In genomic region chr10:77031768-77032375, GRCm38 (mm10) we compare ENCODE assay signal across 8 mouse cellular contexts. TPM values are rescaled to one million over a fixed set of nuclear protein-coding genes. Genes with fewer than 3 reads are reported as not detected.
DNase-seq lines count a peak whose midpoint lies in the region; ATAC-seq and TF ChIP-seq lines count a peak whose summit lies in the region.

Slc19a1 (plus strand) TSS chr10:77032241.

- H3K36me3 ChIP-seq in heart, embryonic 16.5 days (ENCODE audit: control insufficient read depth, insufficient read depth): no peaks in the 10 kb centered on the region
- H3K36me3 ChIP-seq in kidney, embryonic 14.5 days (ENCODE audit: control insufficient read depth, insufficient read depth, low read length): no peaks in the 10 kb centered on the region
- H3K36me3 ChIP-seq in liver, embryonic 14.5 days (replicated peaks; ENCODE audit: control insufficient read depth, insufficient read depth, low read depth): no peaks in the 10 kb centered on the region

- peak within 1 kb of the TSS; percentile 52 for H3K4me3 ChIP-seq in heart, embryonic 16.5 days (ENCODE audit: low read length)
- peak within 1 kb of the TSS; percentile 64 for H3K4me3 ChIP-seq in embryonic fibroblast, embryonic 13.5 days (ENCODE audit: insufficient read depth, low read length)
- peak within 1 kb of the TSS; percentile 72 for H3K4me3 ChIP-seq in kidney, embryonic 14.5 days (ENCODE audit: low read length)
- peak within 1 kb of the TSS; percentile 46 to 84 for H3K4me3 ChIP-seq in liver, embryonic 14.5 days (ENCODE audit: insufficient read depth in 1 of 2, low read depth in 2 of 2, low read length in 2 of 2)

- WGBS in heart, embryonic 16.5 days: 51% methylated on average over 13 of the region's 13 CpGs
- 37% methylated on average over 13 of the region's 13 CpGs for WGBS in kidney, embryonic 14.5 days
- WGBS in liver, embryonic 14.5 days (ENCODE audit: insufficient replicate concordance): 59% methylated on average over 13 of the region's 13 CpGs

- peak within 1 kb of the TSS; percentile 77 for H3K9ac ChIP-seq in heart, embryonic 16.5 days (ENCODE audit: low read length)
- H3K9ac ChIP-seq in kidney, embryonic 14.5 days (ENCODE audit: low read depth, low read length): peak within 1 kb of the TSS; percentile 68
- H3K9ac ChIP-seq in liver, embryonic 14.5 days (replicated peaks): peak within 1 kb of the TSS; percentile 14

- no peak for TF ChIP-seq POLR2A in embryonic fibroblast, embryonic 13.5 days (IDR thresholded peaks at IDR 0.05; ENCODE audit: low read depth, low read length)

- peaks cover 10% of the 10 kb centered on the region; the same call in 1 of the 2 replicates for H3K4me1 ChIP-seq in heart, embryonic 16.5 days (ENCODE audit: control insufficient read depth, insufficient read depth, low read length)
- H3K4me1 ChIP-seq in embryonic fibroblast, embryonic 13.5 days (ENCODE audit: control insufficient read depth, insufficient read depth, low read length): no peaks in the 10 kb centered on the region
- peaks cover 18% of the 10 kb centered on the region for H3K4me1 ChIP-seq in kidney, embryonic 14.5 days (ENCODE audit: control insufficient read depth, insufficient read depth, low read length)
- H3K4me1 ChIP-seq in liver, embryonic 14.5 days (replicated peaks; ENCODE audit: control insufficient read depth in 2 of 2, insufficient read depth in 2 of 2, low read length in 1 of 2): peaks cover 5 to 16% of the 10 kb centered on the region in 2 experiments

- H3K27me3 ChIP-seq in heart, embryonic 16.5 days (ENCODE audit: control insufficient read depth, insufficient read depth, low read length): no peaks in the 10 kb centered on the region; the same call in 1 of the 2 replicates
- H3K27me3 ChIP-seq in kidney, embryonic 14.5 days (ENCODE audit: control insufficient read depth, insufficient read depth, low read length): no peaks in the 10 kb centered on the region
- no peaks in the 10 kb centered on the region for H3K27me3 ChIP-seq in liver, embryonic 14.5 days (ENCODE audit: control insufficient read depth, insufficient read depth, low read length)

- H3K9me3 ChIP-seq in heart, embryonic 16.5 days (replicated peaks; ENCODE audit: control insufficient read depth, low read length): no peaks in the 10 kb centered on the region
- no peaks in the 10 kb centered on the region for H3K9me3 ChIP-seq in kidney, embryonic 14.5 days (ENCODE audit: control insufficient read depth, low read length)
- no peaks in the 10 kb centered on the region for H3K9me3 ChIP-seq in liver, embryonic 14.5 days (ENCODE audit: control insufficient read depth, low read length)

- ATAC-seq in heart, embryonic 16.5 days (replicated peaks; ENCODE audit: extremely low read depth, insufficient read depth, low FRiP score): no peak
- no peak for ATAC-seq in kidney, embryonic 14.5 days (ENCODE audit: low FRiP score, low TSS enrichment)
- ATAC-seq in liver, embryonic 14.5 days (ENCODE audit: insufficient read depth): no peak

- no peak for TF ChIP-seq CTCF in embryonic fibroblast, embryonic 13.5 days (IDR thresholded peaks at IDR 0.05; ENCODE audit: borderline replicate concordance, insufficient read depth, low read length)
- TF ChIP-seq CTCF in liver, embryonic 14.5 days (IDR thresholded peaks at IDR 0.05; ENCODE audit: low read depth): no peak

- no peak within 1 kb of the TSS for H3K27ac ChIP-seq in heart, embryonic 16.5 days (ENCODE audit: low read length)
- no peak within 1 kb of the TSS for H3K27ac ChIP-seq in embryonic fibroblast, embryonic 13.5 days (ENCODE audit: insufficient read depth, low read length)
- peak within 1 kb of the TSS; percentile 60; the same call in 1 of the 2 replicates for H3K27ac ChIP-seq in kidney, embryonic 14.5 days (ENCODE audit: low read depth, low read length)
- H3K27ac ChIP-seq in liver, embryonic 14.5 days: no peak within 1 kb of the TSS

- DNase-seq in heart, postnatal 4 days: no peak
- peak; percentile 82 for DNase-seq in R1 (ENCODE audit: low read depth, low spot score)
- DNase-seq in liver, embryonic 14.5 days (ENCODE audit: low read depth in 3 of 3, low spot score in 3 of 3): no peak
- DNase-seq in spleen, postnatal 4 days (ENCODE audit: low spot score in 2 of 2): no peak
- no peak for DNase-seq in urinary bladder, adult 18-20 months (ENCODE audit: low spot score in 2 of 2)

- no peak for TF ChIP-seq EP300 in liver, embryonic 14.5 days (IDR thresholded peaks at IDR 0.05; ENCODE audit: low read depth)

- H3K4me2 ChIP-seq in heart, embryonic 16.5 days (ENCODE audit: low read depth, low read length): peak within 1 kb of the TSS; percentile 96
- H3K4me2 ChIP-seq in kidney, embryonic 14.5 days (replicated peaks; ENCODE audit: low read depth, low read length): peak within 1 kb of the TSS; percentile 51
- peak within 1 kb of the TSS; percentile 73 for H3K4me2 ChIP-seq in liver, embryonic 14.5 days (ENCODE audit: low read depth)

RNA-seq across cellular contexts. Expression of gene Slc19a1, which starts in this region (rescaled TPM):
- polyA plus RNA-seq in heart, embryonic 16.5 days (2015; fragmentation: Nextera tagmentation; extraction: Ambion mirVana): 13.4 and 15.1 TPM in 2 replicates
- total RNA-seq in heart, postnatal 4 days (2021): 10 to 100 TPM in 1 of 2 experiments, 1 to 10 TPM in 1; 5.5 to 11.8 TPM
- polyA plus RNA-seq in embryonic fibroblast, embryonic 13.5 days (2011; ENCODE audit: insufficient read length, low read depth, missing spikeins): 16.6 and 21.0 TPM in 2 replicates
- polyA plus RNA-seq in kidney, embryonic 14.5 days (2014; fragmentation: Nextera tagmentation; extraction: Ambion mirVana): 34.1 and 40.9 TPM in 2 replicates
- 18.6 and 19.3 TPM in 2 replicates for polyA plus RNA-seq in liver, embryonic 14.5 days (2012; rRNA removed)
- 13.6 and 19.2 TPM in 2 replicates for polyA plus RNA-seq in liver, embryonic 14.5 days (2014; fragmentation: Nextera tagmentation; extraction: Ambion mirVana)

Comparison
In these comparisons a context has a peak if more than half of its experiments do, and no peak if none do; other contexts are left out.
1. H3K9ac ChIP-seq: peak in every context shown above with its lines; median percentile 77 in heart, embryonic 16.5 days; 68 in kidney, embryonic 14.5 days; 14 in liver, embryonic 14.5 days.